Mouse (Mus musculus) thymus, adult 2 months (tissue): ENCODE data around the gene Sh3pxd2a. TPM values are rescaled to one million over a fixed set of nuclear protein-coding genes. Genes with fewer than 3 reads are reported as not detected.

ENCODE experiments used
- DNase-seq: peaks from one replicate; pipeline ENCODE4 v3.0.0; 2021
- H3K27ac ChIP-seq: fragments of 200-500 bp; 2 replicates; pipeline ENCODE4 v1.5.1; 2012; ENCODE audit warnings: low read length, control low read depth; ENCODE audit not compliant: control insufficient read depth, insufficient read depth
- H3K27me3 ChIP-seq: fragments of 200-500 bp; 2 replicates; pipeline ENCODE4 v1.6.1; 2012; ENCODE audit warnings: mild to moderate bottlenecking, low read length, moderate library complexity, mixed read lengths; ENCODE audit not compliant: control insufficient read depth, insufficient read depth
- H3K36me3 ChIP-seq: fragments of 200-500 bp; 2 replicates; pipeline ENCODE4 v1.6.1; 2012; ENCODE audit warnings: mild to moderate bottlenecking, low read length, moderate library complexity; ENCODE audit not compliant: control insufficient read depth, insufficient read depth
- H3K4me1 ChIP-seq: fragments of 200-500 bp; replicated peaks from 2 replicates; pipeline ENCODE4 v1.6.1; 2012; ENCODE audit warnings: low read length; ENCODE audit not compliant: control insufficient read depth, insufficient read depth
- H3K4me3 ChIP-seq: fragments of 200-500 bp; 2 replicates; pipeline ENCODE4 v1.5.1; 2012; ENCODE audit warnings: mild to moderate bottlenecking, low read length, control low read depth, moderate library complexity; ENCODE audit not compliant: control insufficient read depth, insufficient read depth
- CTCF ChIP-seq: fragments of 200-500 bp; IDR thresholded peaks from 2 replicates; pipeline ENCODE4 v1.5.1; 2012; ENCODE audit warnings: mild to moderate bottlenecking, control low read depth, low read length, moderate library complexity, borderline replicate concordance; ENCODE audit not compliant: control insufficient read depth, poor library complexity, insufficient read depth; ENCODE audit errors: extremely low read depth
- POLR2A ChIP-seq: fragments of 200-500 bp; IDR thresholded peaks from 2 replicates; pipeline ENCODE4 v1.6.1; 2012; ENCODE audit warnings: mild to moderate bottlenecking, low read length, control low read depth, moderate library complexity; ENCODE audit not compliant: control insufficient read depth, poor library complexity, insufficient read depth; ENCODE audit errors: extremely low read depth
- WGBS: fragments of 180-500 bp; shearing (Covaris S2); methylation state at CpG from one replicate; pipeline ENCODE4 v1.1.7; 2018; 5-methylcytosine and 5-hydroxymethylcytosine counted together
- polyA plus RNA-seq: library from polyadenylated mRNA; depleted of rRNA; stranded (reverse); fragments of >200 nt; gene quantifications from 2 replicates; pipeline ENCODE4 v1.2.3, GENCODE M21; 2012

The Sh3pxd2a gene
- polyA plus RNA-seq, 1 experiment = 19.4 TPM

DNA sequence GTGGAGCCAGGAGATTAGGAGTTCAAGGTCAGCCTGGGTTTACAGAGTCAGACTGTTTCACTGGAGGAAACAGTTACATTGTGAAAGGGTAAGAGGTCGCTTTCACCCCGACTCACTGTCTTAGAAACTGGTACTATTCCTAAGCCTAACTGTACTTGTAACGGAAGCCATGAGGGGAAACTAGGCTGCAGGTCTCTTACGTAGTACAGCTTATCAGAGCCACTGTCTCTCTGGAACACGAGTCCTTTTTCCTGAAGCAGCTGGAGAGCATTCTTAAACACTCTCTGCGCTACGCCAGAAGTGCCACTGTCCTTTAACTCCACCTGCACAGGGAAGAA lies 45.9 kb upstream of the Sh3pxd2a start:
- 81% methylated on average over 7 of the region's 7 CpGs for WGBS
- no peaks in the 10 kb centered on the region; the same call in 1 of the 2 replicates for H3K27me3 ChIP-seq
- no peak for TF ChIP-seq CTCF
- no peak for TF ChIP-seq POLR2A
- H3K36me3 ChIP-seq = no peaks in the 10 kb centered on the region
- no peak for DNase-seq
- H3K4me3 ChIP-seq = no peak overlapping the region
- H3K4me1 ChIP-seq = peaks cover 49% of the 10 kb centered on the region
- H3K27ac ChIP-seq = peak overlapping the region; percentile 93; the same call in 1 of the 2 replicates

DNA sequence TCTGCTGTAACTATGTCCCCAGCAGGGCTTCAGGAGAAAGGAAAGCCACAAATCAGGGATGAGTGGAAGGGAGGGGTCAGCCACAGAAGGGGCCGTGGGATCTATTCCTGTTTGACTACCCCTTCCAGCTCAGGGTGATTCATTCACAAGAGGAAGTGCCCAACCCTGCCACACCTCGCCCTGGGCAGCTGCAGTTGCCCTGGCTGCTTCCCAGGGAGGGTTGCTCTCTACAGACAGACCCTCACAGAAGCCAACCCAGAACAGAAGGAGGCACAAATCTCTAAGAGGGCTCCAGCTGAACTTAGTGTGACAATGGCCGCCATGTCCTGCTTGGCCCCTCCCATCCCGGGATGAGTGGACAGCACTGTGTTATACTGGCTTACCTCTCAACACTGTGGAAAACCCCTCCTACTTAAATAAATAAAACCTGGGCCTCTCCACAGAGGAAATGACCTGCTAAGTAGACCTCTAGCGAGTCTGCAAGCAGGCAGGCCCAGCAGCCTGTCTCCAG lies 44.6 kb upstream of the Sh3pxd2a start:
- Histone ChIP-seq H3K4me1 (peaks cover 49% of the 10 kb centered on the region), H3K36me3 (no peaks in the 10 kb centered on the region), H3K4me3 (no peak overlapping the region), H3K27ac (no peak overlapping the region), H3K27me3 (no peaks in the 10 kb centered on the region; the same call in 1 of the 2 replicates)
- WGBS = 44% methylated on average over 5 of the region's 5 CpGs
- TF ChIP-seq POLR2A (no peak), CTCF (no peak)
- DNase-seq = no peak

DNA sequence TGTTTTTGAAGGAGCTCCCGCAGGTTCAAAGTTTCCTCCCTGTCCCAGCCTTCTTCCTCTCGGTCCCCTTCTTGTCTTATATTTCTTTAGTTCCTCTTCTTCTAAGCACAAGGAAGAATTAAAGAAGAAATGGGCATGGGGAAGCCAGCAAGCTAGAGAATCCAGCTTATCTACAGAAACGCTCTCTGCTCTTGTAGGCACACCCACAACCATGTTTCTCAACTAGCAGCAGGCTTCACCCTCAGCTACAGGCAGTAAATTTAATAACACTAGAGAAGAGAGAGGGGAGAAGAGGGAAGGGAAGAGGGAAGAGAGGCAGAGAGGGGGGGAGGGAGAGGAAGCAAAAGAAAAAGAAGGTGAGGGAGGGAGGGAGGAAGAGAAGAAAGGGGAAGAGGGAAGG lies 44.0 kb upstream of the Sh3pxd2a start:
- H3K4me3 ChIP-seq = no peak overlapping the region; the same call in 1 of the 2 replicates
- no peak for DNase-seq
- H3K36me3 ChIP-seq = no peaks in the 10 kb centered on the region
- H3K27ac ChIP-seq = no peak overlapping the region
- H3K4me1 ChIP-seq = peaks cover 47% of the 10 kb centered on the region
- TF ChIP-seq CTCF = no peak
- H3K27me3 ChIP-seq = no peaks in the 10 kb centered on the region; the same call in 1 of the 2 replicates
- WGBS = 9% methylated on average over 3 of the region's 3 CpGs

DNA sequence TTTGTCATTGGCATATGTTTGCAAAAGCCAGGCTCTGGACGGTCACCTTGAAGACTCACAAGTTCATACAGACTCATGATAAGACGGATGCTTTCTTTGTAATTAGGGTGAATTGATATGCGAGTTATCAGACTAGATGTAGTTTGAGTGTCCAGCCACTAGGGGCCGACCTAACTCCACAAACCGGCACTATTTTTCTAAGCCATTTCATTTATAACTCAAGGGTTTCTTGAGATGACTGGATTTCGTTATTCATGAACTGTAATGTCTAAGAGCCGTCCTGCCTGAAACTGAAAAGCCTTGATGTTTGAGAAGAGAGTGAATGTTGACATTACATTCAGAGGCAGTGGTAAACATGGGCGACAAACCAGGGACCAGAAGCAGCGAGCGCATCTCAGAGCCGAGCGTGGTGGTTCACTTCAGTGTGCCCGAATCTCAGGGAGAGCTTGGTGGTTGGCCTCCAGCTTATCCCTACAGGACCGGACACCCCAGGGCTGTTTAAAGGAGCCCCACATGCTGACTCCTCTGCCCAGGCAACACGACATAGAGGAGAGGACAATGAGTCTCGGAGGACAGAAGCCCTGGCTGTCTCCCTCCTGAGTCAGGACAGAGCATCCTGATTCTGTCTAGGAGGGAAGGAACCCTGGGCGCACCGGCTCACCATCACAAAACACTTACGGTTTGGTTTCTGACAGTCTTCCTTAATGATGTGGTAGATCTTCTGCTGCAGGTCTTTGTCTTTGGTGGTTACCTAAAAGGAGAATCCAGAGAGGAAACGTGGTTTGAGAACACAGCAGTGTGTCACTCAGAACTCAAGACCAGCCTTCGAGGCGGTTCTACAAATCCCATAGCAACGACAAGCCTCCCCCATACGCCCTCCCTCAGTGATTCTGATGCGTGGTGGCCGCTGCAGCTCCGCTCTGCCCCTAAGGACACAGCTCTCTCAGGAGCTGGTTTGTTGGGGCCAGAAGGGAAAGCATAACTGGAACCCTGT lies 43.2 kb upstream of the Sh3pxd2a start:
- Histone ChIP-seq H3K27me3 (no peaks in the 10 kb centered on the region; the same call in 1 of the 2 replicates), H3K4me1 (peaks cover 41% of the 10 kb centered on the region), H3K27ac (no peak overlapping the region), H3K36me3 (no peaks in the 10 kb centered on the region), H3K4me3 (peak overlapping the region; percentile 10; the same call in 1 of the 2 replicates)
- 0 out of 2 replicates have a peak, but pooled peaks have one; percentile 23 for TF ChIP-seq POLR2A
- no peak for TF ChIP-seq CTCF
- WGBS = 13% methylated on average over 27 of the region's 27 CpGs
- DNase-seq = peak; percentile 79

DNA sequence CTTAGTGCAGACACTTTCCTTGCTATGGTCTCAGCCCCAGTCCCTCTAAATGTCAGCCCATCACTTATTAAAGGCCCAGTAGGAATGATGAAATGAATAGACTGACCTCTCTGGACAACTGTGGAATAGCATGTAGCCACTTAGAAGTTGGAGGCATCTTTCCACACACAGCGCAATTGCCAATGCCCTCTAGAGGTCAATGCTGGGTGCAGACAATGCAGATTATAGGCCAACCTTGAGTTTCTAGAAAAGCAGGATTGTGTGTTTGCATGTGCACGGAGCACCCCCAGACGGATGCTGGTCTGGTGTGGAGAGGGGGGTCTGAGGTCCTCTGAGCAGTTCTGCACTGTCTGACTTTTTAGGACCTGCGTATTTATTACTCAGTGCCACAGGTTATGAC lies 39.4 kb upstream of the Sh3pxd2a start:
- DNase-seq = no peak
- Histone ChIP-seq H3K36me3 (no peaks in the 10 kb centered on the region), H3K27me3 (no peaks in the 10 kb centered on the region; the same call in 1 of the 2 replicates), H3K4me3 (no peak overlapping the region), H3K27ac (no peak overlapping the region), H3K4me1 (peaks cover 14% of the 10 kb centered on the region)
- TF ChIP-seq CTCF (no peak), POLR2A (no peak)
- WGBS = 83% methylated on average over 4 of the region's 4 CpGs

DNA sequence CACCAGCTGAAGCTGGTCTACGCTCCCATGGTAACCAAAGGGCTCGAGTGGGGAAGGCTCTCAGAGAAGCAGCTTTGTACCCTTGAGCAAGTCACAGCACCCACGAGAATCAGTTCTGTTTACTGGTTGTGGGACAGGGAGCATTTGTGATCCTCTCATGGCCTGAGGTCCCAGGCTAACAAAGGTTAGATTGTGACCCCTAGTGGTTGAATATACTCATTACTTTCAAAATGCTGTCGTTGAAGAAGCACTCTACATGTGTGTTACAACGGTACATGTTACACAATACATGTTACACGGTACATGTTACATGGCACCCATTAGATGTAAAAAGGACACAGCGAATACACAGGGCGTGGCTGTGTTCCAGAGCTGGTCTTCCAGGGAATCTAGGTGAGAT lies 38.4 kb upstream of the Sh3pxd2a start:
- Histone ChIP-seq H3K4me3 (no peak overlapping the region), H3K4me1 (peaks cover 4% of the 10 kb centered on the region), H3K36me3 (no peaks in the 10 kb centered on the region), H3K27ac (no peak overlapping the region), H3K27me3 (no peaks in the 10 kb centered on the region; the same call in 1 of the 2 replicates)
- no peak for DNase-seq
- TF ChIP-seq POLR2A = no peak
- peak; percentile 42; the same call in 1 of the 2 replicates for TF ChIP-seq CTCF
- 86% methylated on average over 8 of the region's 8 CpGs for WGBS
